Mouse (Mus musculus): ENCODE data around the gene Esx1.
A peak's percentile ranks its signal among the peaks of the same experiment; 100 is the strongest.

Gene Esx1

GRCm38 (mm10) chrX:137121718-137122117, at the start of gene Esx1:
Gene Esx1, minus strand, starts transcription at chrX:137122083.
- DNase-seq (ENCODE audit: low spot score in 2 of 2): no peak

- no peak for DNase-seq (ENCODE audit: low spot score in 2 of 2)
These were observed 48.1 kb upstream of the Esx1 start for GRCm38 (mm10) chrX:137170021-137170420.

- DNase-seq (ENCODE audit: low spot score in 2 of 2): no peak
These were observed 45.8 kb upstream of the Esx1 start for GRCm38 (mm10) chrX:137167658-137168057.

GRCm38 (mm10) chrX:137165621-137166020, 43.7 kb upstream of the Esx1 start:
- DNase-seq (ENCODE audit: low spot score in 2 of 2): no peak

- DNase-seq (ENCODE audit: low spot score in 2 of 2): no peak
These were observed 40.8 kb upstream of the Esx1 start for GRCm38 (mm10) chrX:137162700-137163099.

- no peak for DNase-seq (ENCODE audit: low spot score in 2 of 2)
These were observed 39.1 kb upstream of the Esx1 start for GRCm38 (mm10) chrX:137160971-137161370.

GRCm38 (mm10) chrX:137149050-137149449, 27.2 kb upstream of the Esx1 start:
- DNase-seq (ENCODE audit: low spot score in 2 of 2): no peak

GRCm38 (mm10) chrX:137144674-137145073, 22.8 kb upstream of the Esx1 start:
- DNase-seq (ENCODE audit: low spot score in 2 of 2): no peak

- no peak for DNase-seq (ENCODE audit: low spot score in 2 of 2)
These were observed 21.8 kb upstream of the Esx1 start for GRCm38 (mm10) chrX:137143726-137144125.

- DNase-seq (ENCODE audit: low spot score in 2 of 2): peak in 1 of 2 experiments; percentile 0
These were observed 20.7 kb upstream of the Esx1 start for GRCm38 (mm10) chrX:137142546-137142945.

- DNase-seq (ENCODE audit: low spot score in 2 of 2): peak; percentile 20 to 26
These were observed 19.8 kb upstream of the Esx1 start for GRCm38 (mm10) chrX:137141669-137142068.

- no peak for DNase-seq (ENCODE audit: low spot score in 2 of 2)
These were observed 5.7 kb upstream of the Esx1 start for GRCm38 (mm10) chrX:137127542-137127941.

- DNase-seq (ENCODE audit: low spot score in 2 of 2): no peak
These were observed 2.0 kb downstream of the Esx1 start for GRCm38 (mm10) chrX:137119675-137120423.

GRCm38 (mm10) chrX:137118097-137118746, 3.7 kb downstream of the Esx1 start:
- peak; percentile 4 to 10 for DNase-seq (ENCODE audit: low spot score in 2 of 2)

GRCm38 (mm10) chrX:137106498-137106897, 15.4 kb downstream of the Esx1 start:
- DNase-seq (ENCODE audit: low spot score in 2 of 2): no peak

- no peak for DNase-seq (ENCODE audit: low spot score in 2 of 2)
These were observed 17.4 kb downstream of the Esx1 start for GRCm38 (mm10) chrX:137104531-137104930.

Data from spleen, postnatal 36 days (tissue).